Mouse (Mus musculus) spleen, adult 2 months (tissue): ENCODE data around the gene 1110051M20Rik. TPM values are rescaled to one million over a fixed set of nuclear protein-coding genes. Genes with fewer than 3 reads are reported as not detected.

ENCODE experiments used
- DNase-seq, 2 experiments: peaks; one replicate each; pipeline versions ENCODE4 v3.0.0 to v3.0.0-alpha.2; 2012 to 2021; ENCODE audit warnings: low spot score in 2 of 2, low read depth in 1 of 2
- H3K27ac ChIP-seq: fragments of 200-500 bp; 2 replicates; pipeline ENCODE4 v1.5.1; 2012; ENCODE audit warnings: low read length, inconsistent platforms; ENCODE audit not compliant: insufficient read depth
- H3K27me3 ChIP-seq: fragments of 200-500 bp; 2 replicates; pipeline ENCODE4 v1.6.1; 2012; ENCODE audit warnings: mild to moderate bottlenecking, moderate library complexity, low read length, inconsistent platforms; ENCODE audit not compliant: control insufficient read depth, insufficient read depth
- H3K36me3 ChIP-seq: fragments of 200-500 bp; 2 replicates; pipeline ENCODE4 v1.6.1; 2012; ENCODE audit warnings: mild to moderate bottlenecking, low read length, inconsistent platforms; ENCODE audit not compliant: control insufficient read depth, insufficient read depth
- H3K4me1 ChIP-seq: fragments of 200-500 bp; 2 replicates; pipeline ENCODE4 v1.6.1; 2011; ENCODE audit warnings: inconsistent platforms; ENCODE audit not compliant: control insufficient read depth, insufficient read depth, insufficient read length
- H3K4me3 ChIP-seq: fragments of 200-500 bp; 2 replicates; pipeline ENCODE4 v1.5.1; 2011; ENCODE audit warnings: mild to moderate bottlenecking, inconsistent platforms; ENCODE audit not compliant: insufficient read depth, insufficient read length; ENCODE audit errors: extremely low read depth
- CTCF ChIP-seq: fragments of 200-500 bp; IDR thresholded peaks from 2 replicates; pipeline ENCODE4 v1.5.1; 2011; ENCODE audit warnings: mild to moderate bottlenecking, inconsistent platforms; ENCODE audit not compliant: insufficient read depth, insufficient read length, insufficient replicate concordance; ENCODE audit errors: extremely low read depth
- POLR2A ChIP-seq: fragments of 200-500 bp; IDR thresholded peaks from 2 replicates; pipeline ENCODE4 v1.6.1; 2011; ENCODE audit warnings: low read depth, low read length, inconsistent platforms
- WGBS: fragments of 180-500 bp; shearing (Covaris S2); methylation state at CpG from one replicate; pipeline ENCODE4 v1.1.7; 2018; 5-methylcytosine and 5-hydroxymethylcytosine counted together
- polyA plus RNA-seq: library from polyadenylated mRNA; depleted of rRNA; stranded (reverse); fragments of >200 nt; gene quantifications from 2 replicates; pipeline ENCODE4 v1.2.3, GENCODE M21; 2012

The 1110051M20Rik gene
- polyA plus RNA-seq, 1 experiment = 5.6 TPM

GRCm38 (mm10) chr2:91465934-91466333, 21.4 kb upstream of the 1110051M20Rik start:
- 88% methylated on average over 3 of the region's 3 CpGs for WGBS
- Histone ChIP-seq H3K27me3 (no peaks in the 10 kb centered on the region), H3K4me1 (peaks cover 3% of the 10 kb centered on the region; the same call in 1 of the 2 replicates), H3K36me3 (no peaks in the 10 kb centered on the region), H3K27ac (no peak overlapping the region), H3K4me3 (no peak overlapping the region)
- TF ChIP-seq POLR2A (no peak), CTCF (no peak)
- no peak for DNase-seq

DNA sequence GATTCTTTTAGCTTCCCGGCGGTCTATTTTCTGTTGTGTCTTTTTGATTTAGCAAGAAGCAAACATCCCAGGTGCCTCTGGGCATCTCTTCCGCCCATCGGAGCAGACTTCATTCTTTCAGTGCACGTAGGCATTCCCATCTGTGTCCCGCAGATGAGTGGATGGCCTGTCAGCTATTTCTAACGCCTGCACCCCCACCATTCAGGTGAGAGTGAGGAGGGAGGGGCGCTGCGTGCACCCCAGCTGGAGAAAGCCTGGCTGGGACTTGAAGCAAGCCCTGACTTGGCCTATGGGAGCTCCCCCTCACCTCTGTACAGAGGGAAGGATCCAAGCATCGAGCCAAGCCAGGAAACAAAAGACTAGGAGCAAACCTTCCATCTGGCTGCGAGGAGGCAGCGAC, 18.2 kb upstream of the 1110051M20Rik start:
- Histone ChIP-seq H3K27ac (no peak overlapping the region), H3K4me1 (peaks cover 3% of the 10 kb centered on the region; the same call in 1 of the 2 replicates), H3K27me3 (peaks cover 12% of the 10 kb centered on the region), H3K4me3 (no peak overlapping the region), H3K36me3 (no peaks in the 10 kb centered on the region)
- no peak for TF ChIP-seq POLR2A
- no peak for TF ChIP-seq CTCF
- WGBS = 72% methylated on average over 12 of the region's 12 CpGs
- DNase-seq = no peak

- Histone ChIP-seq H3K27me3 (peaks cover 17% of the 10 kb centered on the region), H3K4me1 (peaks cover 5% of the 10 kb centered on the region), H3K27ac (no peak overlapping the region), H3K36me3 (no peaks in the 10 kb centered on the region), H3K4me3 (no peak overlapping the region)
- TF ChIP-seq POLR2A = no peak
- no peak for TF ChIP-seq CTCF
- WGBS = 65% methylated on average over 2 of the region's 2 CpGs
- no peak for DNase-seq
Measured at GRCm38 (mm10) chr2:91462196-91462595, 17.7 kb upstream of the 1110051M20Rik start.

DNA sequence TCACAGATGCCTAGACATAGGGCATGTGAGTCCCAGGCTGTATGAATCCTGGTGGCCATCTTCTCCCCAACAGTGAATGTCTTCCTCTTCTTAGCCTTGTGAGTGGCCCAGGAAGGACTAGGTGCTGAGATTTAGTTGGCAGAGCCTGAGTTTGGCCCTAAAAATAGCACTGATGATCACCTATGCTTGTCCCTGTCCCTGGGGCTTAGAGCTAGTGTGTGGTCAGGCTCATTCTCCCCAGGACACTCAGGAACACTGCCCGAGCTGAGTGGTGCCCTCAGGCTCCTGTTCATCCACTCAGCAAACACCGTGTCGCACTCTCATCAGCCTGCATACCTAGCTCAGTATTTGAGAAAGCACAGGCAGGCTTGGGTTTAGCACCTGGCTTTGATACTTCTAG, 16.8 kb upstream of the 1110051M20Rik start:
- 93% methylated on average over 3 of the region's 3 CpGs for WGBS
- Histone ChIP-seq H3K4me3 (no peak overlapping the region), H3K27ac (no peak overlapping the region), H3K4me1 (peaks cover 5% of the 10 kb centered on the region), H3K36me3 (no peaks in the 10 kb centered on the region), H3K27me3 (peaks cover 20% of the 10 kb centered on the region)
- no peak for DNase-seq
- TF ChIP-seq CTCF (no peak), POLR2A (no peak)

GRCm38 (mm10) chr2:91460771-91461170, 16.3 kb upstream of the 1110051M20Rik start:
- Histone ChIP-seq H3K27me3 (peaks cover 21% of the 10 kb centered on the region), H3K27ac (no peak overlapping the region), H3K4me1 (peaks cover 5% of the 10 kb centered on the region), H3K36me3 (no peaks in the 10 kb centered on the region), H3K4me3 (no peak overlapping the region)
- WGBS = 85% methylated on average over 7 of the region's 7 CpGs
- DNase-seq = no peak
- TF ChIP-seq CTCF (no peak), POLR2A (no peak)

DNA sequence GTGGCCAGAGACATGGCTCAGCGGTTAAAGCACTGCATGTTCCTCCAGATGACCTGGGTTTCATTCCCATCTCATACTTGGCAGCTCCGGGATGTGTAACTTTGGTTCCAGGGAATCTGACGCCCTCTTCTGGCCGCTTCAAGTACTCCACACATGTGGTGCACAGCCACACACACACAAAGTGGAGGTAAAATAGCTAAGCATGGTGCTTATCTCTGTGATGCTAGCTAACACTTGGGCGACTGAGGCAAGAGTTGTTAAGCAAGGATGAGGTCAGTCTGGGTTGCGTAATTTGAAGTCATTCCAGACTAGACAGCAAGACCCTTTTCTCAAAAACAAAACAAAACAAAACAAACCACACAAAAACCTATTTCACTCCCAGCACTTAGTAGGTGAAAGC, 15.6 kb upstream of the 1110051M20Rik start:
- TF ChIP-seq CTCF = no peak
- no peak for TF ChIP-seq POLR2A
- 92% methylated on average over 6 of the region's 6 CpGs for WGBS
- no peaks in the 10 kb centered on the region for H3K36me3 ChIP-seq
- H3K27me3 ChIP-seq = peaks cover 23% of the 10 kb centered on the region
- H3K4me1 ChIP-seq = peaks cover 5% of the 10 kb centered on the region
- H3K27ac ChIP-seq = no peak overlapping the region
- no peak for DNase-seq
- no peak overlapping the region for H3K4me3 ChIP-seq

DNA sequence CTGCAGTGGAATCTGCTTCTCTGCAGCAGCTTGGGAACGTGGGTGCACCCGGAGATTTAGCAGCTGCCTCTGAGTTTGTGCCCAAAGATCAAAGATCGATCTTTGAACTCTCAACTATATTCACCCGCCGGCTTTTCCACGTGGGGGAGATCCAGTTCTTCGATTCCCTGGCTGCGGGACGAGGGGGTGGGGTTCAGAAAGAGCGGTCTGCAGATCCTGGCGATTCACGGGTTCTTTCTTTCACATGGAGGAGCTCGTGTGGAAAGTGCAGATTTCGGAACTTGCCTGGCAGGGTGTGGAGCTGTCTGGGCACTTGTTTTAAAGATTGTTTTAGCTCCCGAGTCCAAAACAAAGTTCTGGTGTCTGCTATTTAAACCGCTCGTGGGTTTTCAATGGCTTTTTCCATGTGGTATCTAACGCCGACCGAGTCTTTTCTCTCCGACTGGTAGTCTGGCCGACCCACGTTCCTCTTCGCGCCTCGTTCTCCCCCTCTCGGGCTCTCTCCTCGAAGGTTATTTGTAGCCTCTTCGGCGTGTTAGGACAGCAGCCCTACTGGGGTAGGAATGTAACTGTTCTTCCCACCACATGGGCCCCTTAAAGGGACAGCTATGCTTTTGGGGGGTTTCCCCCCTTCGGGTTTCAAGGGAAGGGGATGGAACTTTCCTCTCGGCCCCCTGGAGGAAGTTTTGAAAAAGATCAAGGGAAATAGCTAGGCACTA, 14.3 kb upstream of the 1110051M20Rik start:
- WGBS = 1% methylated on average over 32 of the region's 32 CpGs

More for the DNA sequence above, 14.3 kb upstream of the 1110051M20Rik start:
- no peak for TF ChIP-seq POLR2A
- no peak for TF ChIP-seq CTCF
- Histone ChIP-seq H3K4me3 (peak overlapping the region; percentile 51; the same call in 1 of the 2 replicates), H3K36me3 (no peaks in the 10 kb centered on the region), H3K27ac (no peak overlapping the region), H3K27me3 (peaks cover 23% of the 10 kb centered on the region), H3K4me1 (peaks cover 5% of the 10 kb centered on the region)
- DNase-seq = no peak
